Mouse (Mus musculus): ENCODE data around the gene Myo3b.

DNA sequence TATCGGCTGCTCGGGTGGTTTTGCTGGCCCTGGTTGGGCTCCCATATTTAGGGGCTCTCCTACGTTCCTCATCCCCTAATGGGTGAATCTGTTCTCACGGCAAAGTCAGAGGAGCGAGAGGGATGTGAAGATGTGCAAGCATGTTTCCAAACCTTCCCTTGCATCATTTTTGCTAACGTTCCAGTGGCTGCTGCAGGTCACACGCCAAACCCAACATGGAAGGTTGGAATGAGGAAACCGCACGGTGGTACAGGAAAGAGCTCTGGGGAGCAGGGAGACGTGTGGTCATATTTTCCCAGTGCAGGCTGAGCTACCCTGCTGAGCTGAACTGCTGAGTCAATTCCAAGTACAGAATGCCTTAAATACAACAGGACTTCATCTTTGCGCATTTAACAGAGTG lies 8.9 kb downstream of the Myo3b start:
- TF ChIP-seq GATA1 (IDR thresholded peaks at IDR 0.05; ENCODE audit: low read length) (no peak), TAL1 (IDR thresholded peaks at IDR 0.05; ENCODE audit: low read length) (no peak)

Data from erythroblast, embryonic 14.5 days (primary cell).